Mouse (Mus musculus) liver, adult 2 months (tissue): ENCODE data around the gene Rbl1. TPM values are rescaled to one million over a fixed set of nuclear protein-coding genes. Genes with fewer than 3 reads are reported as not detected.
A peak's percentile ranks its signal among the peaks of the same experiment; 100 is the strongest.

Experiments
- DNase-seq: peaks from one replicate; pipeline ENCODE4 v3.0.0-alpha.2; 2011; ENCODE audit warnings: low read depth, low spot score; ENCODE audit errors: extremely low read depth
- H3K27ac ChIP-seq: fragments of 200-500 bp; replicated peaks from 2 replicates; pipeline ENCODE4 v1.5.1; 2012; ENCODE audit warnings: low read depth, mild to moderate bottlenecking, control low read depth, inconsistent platforms, low read length; ENCODE audit not compliant: insufficient read depth
- H3K27me3 ChIP-seq: fragments of 200-500 bp; 2 replicates; pipeline ENCODE4 v1.6.1; 2012; ENCODE audit warnings: mild to moderate bottlenecking, moderate library complexity, low read length, inconsistent platforms; ENCODE audit not compliant: control insufficient read depth, insufficient read depth
- H3K36me3 ChIP-seq: fragments of 200-500 bp; 2 replicates; pipeline ENCODE4 v1.6.1; 2012; ENCODE audit warnings: low read length, inconsistent platforms; ENCODE audit not compliant: control insufficient read depth, insufficient read depth
- H3K4me1 ChIP-seq: fragments of 200-500 bp; 2 replicates; pipeline ENCODE4 v1.6.1; 2011; ENCODE audit warnings: low read length; ENCODE audit not compliant: control insufficient read depth, insufficient read depth
- H3K4me3 ChIP-seq: fragments of 200-500 bp; 2 replicates; pipeline ENCODE4 v1.5.1; 2011; ENCODE audit warnings: low read depth, mild to moderate bottlenecking, control low read depth, low read length, moderate library complexity; ENCODE audit not compliant: insufficient read depth
- H3K79me2 ChIP-seq: fragments of 200-500 bp; 2 replicates; pipeline ENCODE4 v1.6.1; 2012; ENCODE audit warnings: inconsistent platforms, mild to moderate bottlenecking, low read length, moderate library complexity; ENCODE audit not compliant: control insufficient read depth, insufficient read depth
- H3K9ac ChIP-seq: fragments of 200-500 bp; 2 replicates; pipeline ENCODE4 v1.6.1; 2012; ENCODE audit warnings: low read depth, mild to moderate bottlenecking, control low read depth, inconsistent platforms, low read length
- CTCF ChIP-seq: fragments of 200-500 bp; IDR thresholded peaks from 2 replicates; pipeline ENCODE4 v1.5.1; 2011; ENCODE audit warnings: low read depth, low read length, control low read depth
- POLR2A ChIP-seq: fragments of 200-500 bp; IDR thresholded peaks from 2 replicates; pipeline ENCODE4 v1.6.1; 2011; ENCODE audit warnings: low read length, control low read depth; ENCODE audit not compliant: insufficient read depth; ENCODE audit errors: extremely low read depth
- WGBS: fragments of 180-500 bp; shearing (Covaris S2); methylation state at CpG from one replicate; pipeline ENCODE4 v1.1.7; 2018; 5-methylcytosine and 5-hydroxymethylcytosine counted together
- polyA plus RNA-seq: library from polyadenylated mRNA; depleted of rRNA; stranded (reverse); fragments of >200 nt; gene quantifications from 2 replicates; pipeline ENCODE4 v1.2.3, GENCODE M21; 2012
- total RNA-seq: library from RNA; depleted of rRNA; stranded (reverse); fragments of >200 nt; gene quantifications from 2 replicates; pipeline ENCODE4 v1.2.3, GENCODE M21; 2014

Gene Rbl1
- total and polyA plus RNA-seq, 2 experiments: 0.62 to 2.3 TPM

DNA sequence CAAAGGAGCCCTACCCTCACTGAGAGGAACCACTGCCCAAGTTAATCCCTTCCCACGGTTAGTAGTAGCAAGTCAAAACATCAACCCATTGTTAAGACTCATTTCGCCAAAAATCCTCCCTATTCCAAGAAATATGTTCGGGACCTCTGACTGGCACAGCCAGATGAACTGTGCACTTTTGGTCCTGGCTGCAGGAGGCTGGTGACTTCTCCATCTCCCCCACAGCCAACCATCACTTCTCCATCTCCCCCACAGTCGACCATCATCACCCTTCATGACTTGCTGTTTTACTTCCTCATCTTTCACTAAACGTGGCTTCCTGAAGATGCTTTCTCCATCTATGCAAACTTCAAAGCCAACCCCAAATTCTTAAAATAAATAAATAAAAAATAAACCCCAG, 65.5 kb downstream of the Rbl1 start:
- 77% methylated on average over 5 of the region's 5 CpGs for WGBS
- H3K36me3 ChIP-seq: no peaks in the 10 kb centered on the region
- no peak for DNase-seq
- TF ChIP-seq CTCF: no peak
- TF ChIP-seq POLR2A: no peak
- peaks cover 2% of the 10 kb centered on the region; the same call in 1 of the 2 replicates for H3K4me1 ChIP-seq
- no peaks in the 10 kb centered on the region for H3K27me3 ChIP-seq
- H3K9ac ChIP-seq: no peak overlapping the region
- H3K4me3 ChIP-seq: no peak overlapping the region
- H3K79me2 ChIP-seq: no peaks in the 10 kb centered on the region
- no peak overlapping the region for H3K27ac ChIP-seq

DNA sequence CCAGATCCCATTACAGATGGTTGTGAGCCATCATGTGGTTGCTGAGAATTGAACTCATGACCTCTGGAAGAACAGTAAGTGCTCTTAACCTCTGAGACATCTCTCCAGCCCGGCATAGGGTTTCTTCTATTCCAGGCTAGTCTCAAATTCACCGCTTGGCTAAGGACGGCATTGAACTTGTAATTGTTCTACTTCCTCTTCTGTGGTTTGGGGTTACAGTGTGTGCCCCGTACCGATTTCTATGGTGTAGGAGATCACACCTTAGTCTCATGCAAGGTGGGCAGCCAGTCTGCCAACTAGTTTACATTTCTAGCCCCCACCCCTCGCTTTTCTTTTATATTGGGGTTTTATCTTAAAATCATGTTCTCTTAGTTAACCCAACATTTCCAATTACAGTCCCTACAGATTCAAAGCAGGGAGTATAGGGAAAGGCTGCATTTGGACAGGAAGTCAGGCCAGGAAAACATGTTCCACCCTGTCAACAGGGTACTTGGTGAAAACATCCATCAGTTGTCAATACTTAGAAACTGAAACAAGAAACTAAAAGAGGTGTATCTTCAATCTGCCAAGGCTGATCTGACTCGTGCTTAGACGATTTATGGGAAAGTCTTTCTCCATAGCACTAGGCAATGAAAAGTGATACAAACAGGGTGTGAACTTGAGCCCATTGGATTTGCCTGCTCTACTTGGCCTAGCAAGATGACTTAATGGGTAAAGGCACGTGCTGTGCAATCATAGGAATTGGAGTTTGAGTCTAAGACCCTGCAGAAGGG, 66.2 kb downstream of the Rbl1 start:
- no peaks in the 10 kb centered on the region for H3K36me3 ChIP-seq
- TF ChIP-seq CTCF: no peak
- WGBS: 85% methylated on average over 9 of the region's 9 CpGs
- H3K4me1 ChIP-seq: peaks cover 2% of the 10 kb centered on the region; the same call in 1 of the 2 replicates
- peaks cover 2% of the 10 kb centered on the region; the same call in 1 of the 2 replicates for H3K79me2 ChIP-seq
- no peak for DNase-seq
- H3K9ac ChIP-seq: no peak overlapping the region
- no peak overlapping the region for H3K27ac ChIP-seq
- no peak overlapping the region for H3K4me3 ChIP-seq
- H3K27me3 ChIP-seq: no peaks in the 10 kb centered on the region

DNA sequence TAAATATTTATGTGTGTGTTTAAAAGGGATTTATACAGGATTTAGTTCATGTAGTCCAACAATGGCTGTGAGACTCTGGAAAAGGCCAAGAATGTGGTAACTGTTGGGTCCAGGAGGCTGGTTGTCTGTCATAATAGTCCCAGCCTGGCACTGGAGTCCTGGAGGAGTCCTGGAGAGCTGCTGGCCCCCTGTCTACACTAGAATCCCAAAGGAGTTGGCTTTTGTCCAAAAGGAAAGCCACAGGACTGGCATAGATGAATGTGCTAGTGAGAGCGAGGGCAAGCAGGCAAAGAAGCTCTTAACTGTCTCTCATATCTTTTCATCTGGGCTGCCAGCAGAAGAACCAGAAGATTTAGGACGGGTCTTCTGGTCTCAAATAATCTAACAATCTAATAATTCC, 67.7 kb downstream of the Rbl1 start:
- 94% methylated on average over 2 of the region's 2 CpGs for WGBS
- DNase-seq: no peak
- Histone ChIP-seq H3K4me1 (peaks cover 2% of the 10 kb centered on the region; the same call in 1 of the 2 replicates), H3K9ac (no peak overlapping the region), H3K27ac (no peak overlapping the region), H3K27me3 (no peaks in the 10 kb centered on the region), H3K79me2 (peaks cover 6% of the 10 kb centered on the region; the same call in 1 of the 2 replicates), H3K36me3 (no peaks in the 10 kb centered on the region), H3K4me3 (no peak overlapping the region)
- TF ChIP-seq CTCF: no peak
- TF ChIP-seq POLR2A: no peak

DNA sequence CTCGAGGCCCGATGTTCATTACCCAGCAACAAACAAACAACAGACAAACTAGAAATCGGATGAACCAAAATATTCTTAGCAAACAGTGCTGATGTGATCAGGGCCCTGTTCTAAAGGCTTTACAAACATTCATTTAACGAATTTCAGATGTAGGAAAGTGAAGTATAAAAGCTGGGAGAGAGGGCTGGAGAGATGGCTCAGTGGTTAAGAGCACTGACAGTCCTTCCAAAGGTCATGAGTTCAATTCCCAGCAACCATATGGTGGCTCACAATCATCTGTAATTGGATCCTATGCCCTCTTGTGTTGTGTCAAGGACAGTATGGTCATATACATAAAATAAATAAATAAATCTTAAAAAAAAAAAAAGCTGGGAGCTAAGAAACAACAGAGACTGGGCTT, 68.2 kb downstream of the Rbl1 start:
- Histone ChIP-seq H3K4me1 (peaks cover 2% of the 10 kb centered on the region; the same call in 1 of the 2 replicates), H3K79me2 (peaks cover 6% of the 10 kb centered on the region; the same call in 1 of the 2 replicates), H3K27me3 (no peaks in the 10 kb centered on the region), H3K9ac (no peak overlapping the region), H3K27ac (no peak overlapping the region), H3K36me3 (no peaks in the 10 kb centered on the region), H3K4me3 (no peak overlapping the region)
- TF ChIP-seq CTCF (no peak), POLR2A (no peak)
- no peak for DNase-seq
- 92% methylated on average over 4 of the region's 4 CpGs for WGBS

DNA sequence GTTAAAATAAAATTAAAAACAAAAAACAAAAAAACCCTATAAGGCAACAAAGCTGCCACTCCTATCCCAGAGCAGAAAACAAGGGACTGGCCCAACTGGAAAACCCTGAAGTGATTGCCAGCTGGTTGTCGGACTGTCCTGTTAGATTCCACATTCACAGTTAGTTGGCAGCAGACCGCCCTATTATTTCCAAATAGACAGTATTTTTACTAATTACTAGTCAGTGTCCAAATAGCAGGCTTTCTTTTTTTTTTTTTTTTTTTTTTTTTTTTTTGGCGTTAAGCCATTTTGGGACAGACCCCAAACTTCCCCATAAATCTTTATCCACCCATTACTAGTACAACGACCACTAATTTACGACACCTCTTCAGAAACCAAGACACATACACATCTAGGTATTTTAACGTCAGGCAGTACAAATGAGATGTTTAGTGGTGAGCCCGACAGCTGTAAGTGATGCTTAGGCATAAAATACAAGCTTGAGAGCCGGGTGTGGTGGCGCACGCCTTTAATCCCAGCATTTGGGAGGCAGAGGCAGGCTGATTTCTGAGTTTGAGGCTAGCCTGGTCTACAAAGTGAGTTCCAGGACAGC, 68.7 kb downstream of the Rbl1 start:
- Histone ChIP-seq H3K36me3 (no peaks in the 10 kb centered on the region), H3K9ac (peak overlapping the region; percentile 22; the same call in 1 of the 2 replicates), H3K27me3 (no peaks in the 10 kb centered on the region), H3K27ac (0 out of 2 replicates have a peak overlapping the region, but pooled peaks have one; percentile 25), H3K4me1 (peaks cover 5% of the 10 kb centered on the region), H3K4me3 (no peak overlapping the region), H3K79me2 (peaks cover 6% of the 10 kb centered on the region; the same call in 1 of the 2 replicates)
- no peak for TF ChIP-seq POLR2A
- no peak for TF ChIP-seq CTCF
- WGBS: 81% methylated on average over 10 of the region's 10 CpGs
- DNase-seq: no peak
